Mouse (Mus musculus) neutrophil, adult 5-6 weeks (primary cell): ENCODE results near the gene Npas3. TPM values are rescaled to one million over a fixed set of nuclear protein-coding genes. Genes with fewer than 3 reads are reported as not detected.

Experiments
- ATAC-seq: fragments of 151-379, 151-347 bp; 2 replicates; pipeline ENCODE4 v1.8.0; 2017; ENCODE audit warnings: mild to moderate bottlenecking, moderate TSS enrichment; ENCODE audit not compliant: insufficient number of reproducible peaks, poor library complexity, low FRiP score, severe bottlenecking; ENCODE audit errors: extremely low read depth
- total RNA-seq: library from RNA; stranded (forward); fragments of 200-1000 nt; gene quantifications from 2 replicates; pipeline ENCODE4 v1.2.3, GENCODE M21; 2017

The Npas3 gene
- total RNA-seq, 1 experiment from 2014 or later = not detected

DNA sequence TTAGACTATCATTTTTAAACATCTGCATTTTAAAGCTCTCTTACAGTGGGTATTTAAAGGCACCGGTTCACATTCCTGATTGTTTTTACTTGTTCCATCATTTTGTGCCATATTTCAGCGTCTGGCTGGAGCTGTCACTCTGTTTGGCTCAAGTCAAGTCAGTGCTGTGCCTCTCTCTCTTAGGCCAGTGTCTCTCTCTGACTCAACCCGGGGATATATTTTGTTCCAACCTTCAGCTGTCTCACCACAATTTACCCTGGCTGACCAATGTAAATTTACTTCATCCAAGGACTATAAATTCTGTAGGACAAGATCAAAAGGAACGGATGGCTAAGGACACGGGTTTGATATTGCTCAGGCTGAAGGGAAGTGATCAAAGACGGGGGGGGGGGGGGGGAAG is 812.7 kb downstream of the Npas3 start:
- ATAC-seq = no peak

DNA sequence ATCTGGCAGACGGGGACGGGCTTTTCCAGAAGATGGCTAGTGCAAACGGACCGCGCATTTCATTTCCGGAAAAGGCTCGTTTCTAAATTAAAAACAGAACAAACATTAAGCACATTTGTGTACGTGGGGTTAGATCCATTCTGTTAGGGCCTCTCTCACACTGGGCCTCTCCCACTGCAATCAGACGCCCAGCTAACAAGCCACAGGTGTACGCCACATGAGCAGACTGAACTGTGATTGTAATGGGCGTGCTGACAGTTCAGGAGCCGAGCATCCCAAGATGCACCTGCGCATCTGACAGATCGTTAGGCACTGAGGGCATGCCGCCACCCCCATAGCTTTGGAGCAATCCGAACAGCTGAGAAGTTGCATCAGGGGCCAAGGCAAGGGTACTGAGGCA is 816.5 kb downstream of the Npas3 start:
- no peak for ATAC-seq

DNA sequence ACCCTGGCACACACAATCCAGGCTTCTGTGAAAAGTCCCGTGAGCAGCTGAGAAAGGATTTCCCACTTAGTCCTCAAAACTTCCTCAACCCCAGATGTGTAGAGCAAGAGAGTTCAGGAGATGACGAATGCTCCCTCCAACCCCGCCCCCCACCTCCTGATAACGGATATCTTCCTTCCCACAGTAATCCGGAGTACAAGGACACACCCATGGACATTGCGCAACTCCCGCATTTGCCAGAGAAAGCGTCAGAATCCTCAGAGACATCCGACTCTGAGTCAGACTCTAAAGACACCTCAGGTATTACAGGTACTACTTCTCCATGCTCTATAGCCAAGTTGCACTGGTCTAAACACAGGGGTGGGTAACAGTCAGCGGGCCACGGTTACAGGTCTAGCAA is 817.1 kb downstream of the Npas3 start:
- no peak for ATAC-seq

DNA sequence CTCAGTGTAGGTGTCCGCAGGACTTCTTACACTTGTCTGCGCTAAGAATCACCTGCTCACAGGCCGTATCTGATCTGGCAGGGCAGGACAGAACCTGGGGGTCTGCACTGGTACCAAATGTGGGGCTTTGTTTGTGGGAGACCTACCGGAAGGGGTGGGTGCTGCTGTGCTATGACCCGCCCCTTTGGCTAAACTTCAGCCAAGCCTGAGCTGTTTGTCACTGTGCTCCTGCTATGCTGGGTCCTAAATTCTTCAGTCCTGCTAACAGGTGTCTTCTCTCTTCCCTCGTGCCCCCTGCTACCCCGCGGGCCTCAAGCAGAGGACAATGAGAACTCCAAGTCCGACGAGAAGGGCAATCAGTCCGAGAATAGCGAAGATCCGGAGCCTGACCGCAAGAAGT is 818.9 kb downstream of the Npas3 start:
- no peak for ATAC-seq

DNA sequence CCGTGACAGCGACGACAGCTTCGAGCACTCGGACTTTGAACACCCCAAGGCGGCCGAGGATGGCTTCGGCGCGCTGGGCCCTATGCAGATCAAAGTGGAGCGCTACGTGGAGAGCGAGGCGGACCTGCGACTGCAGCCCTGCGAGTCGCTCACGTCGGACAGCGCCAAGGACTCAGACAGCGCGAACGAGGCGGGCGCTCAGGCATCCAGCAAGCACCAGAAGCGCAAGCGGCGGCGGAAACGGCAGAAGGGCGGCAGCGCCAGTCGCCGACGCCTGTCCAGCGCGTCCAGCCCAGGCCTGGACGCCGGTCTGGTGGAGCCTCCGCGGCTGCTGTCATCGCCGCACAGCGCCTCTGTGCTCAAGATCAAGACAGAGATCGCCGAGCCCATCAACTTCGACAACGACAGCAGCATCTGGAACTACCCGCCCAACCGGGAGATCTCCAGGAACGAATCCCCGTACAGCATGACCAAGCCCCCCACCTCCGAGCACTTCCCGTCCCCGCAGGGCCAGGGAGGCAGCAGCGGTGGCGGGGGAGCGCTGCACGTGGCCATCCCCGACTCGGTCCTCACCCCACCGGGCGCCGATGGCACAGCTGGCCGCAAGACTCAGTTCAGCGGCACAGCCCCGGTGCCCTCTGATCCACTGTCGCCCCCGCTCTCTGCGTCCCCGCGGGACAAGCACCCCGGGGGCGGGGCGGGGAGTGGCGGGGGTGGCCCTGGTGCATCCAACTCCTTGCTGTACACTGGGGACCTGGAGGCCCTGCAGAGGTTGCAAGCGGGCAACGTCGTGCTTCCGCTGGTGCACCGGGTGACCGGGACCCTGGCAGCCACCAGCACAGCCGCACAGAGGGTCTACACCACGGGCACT is 819.6 kb downstream of the Npas3 start:
- no peak for ATAC-seq

DNA sequence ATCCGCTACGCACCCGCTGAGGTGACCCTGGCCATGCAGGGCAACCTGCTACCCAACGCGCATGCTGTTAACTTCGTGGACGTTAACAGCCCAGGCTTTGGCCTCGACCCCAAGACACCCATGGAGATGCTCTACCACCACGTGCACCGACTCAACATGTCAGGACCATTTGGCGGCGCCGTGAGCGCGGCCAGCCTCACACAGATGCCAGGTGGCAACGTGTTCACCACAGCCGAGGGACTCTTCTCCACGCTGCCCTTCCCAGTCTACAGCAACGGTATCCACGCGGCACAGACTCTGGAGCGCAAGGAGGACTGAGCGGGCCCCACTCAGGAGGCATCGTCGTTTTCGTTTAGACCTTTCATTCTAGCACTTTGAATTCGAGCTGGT is 820.3 kb downstream of the Npas3 start:
- no peak for ATAC-seq

DNA sequence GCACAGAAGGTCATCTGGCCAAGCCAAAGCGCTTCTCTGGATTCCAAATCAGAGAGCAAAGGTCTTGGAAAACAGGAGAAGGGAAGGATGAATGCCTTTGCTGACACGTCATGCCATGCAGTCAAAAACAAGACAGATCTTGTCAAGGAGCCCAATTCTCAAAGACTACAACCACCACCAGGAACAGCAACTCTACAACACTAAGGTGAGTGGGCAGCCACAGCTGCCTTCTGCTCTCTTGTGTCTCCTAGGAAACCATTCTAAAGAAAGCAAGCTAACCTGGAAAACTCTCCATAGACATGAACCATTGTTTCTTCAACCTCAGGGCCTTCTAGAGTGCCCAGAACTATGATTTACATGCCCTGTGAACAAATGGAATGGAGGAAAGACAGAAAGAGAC is 825.5 kb downstream of the Npas3 start:
- no peak for ATAC-seq

DNA sequence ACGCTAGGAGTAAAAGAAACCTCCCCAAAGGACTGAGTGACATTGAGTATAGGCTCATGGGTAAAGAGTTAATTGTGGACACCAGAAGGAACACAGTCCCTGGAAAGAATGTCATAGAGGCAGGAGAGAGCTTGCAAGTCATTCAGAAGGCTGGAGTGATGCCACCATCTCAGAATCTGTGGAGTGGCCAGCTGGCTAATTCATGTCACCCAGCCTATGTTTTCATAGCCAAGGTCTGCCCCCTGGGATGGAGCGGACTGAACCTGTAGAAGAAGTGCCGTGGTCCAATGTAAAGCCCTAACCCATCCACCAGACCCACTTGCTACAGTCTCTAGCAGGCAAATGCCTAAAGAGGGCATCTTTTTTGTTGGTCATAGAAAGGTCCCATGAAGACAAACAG is 832.5 kb downstream of the Npas3 start:
- ATAC-seq = no peak

DNA sequence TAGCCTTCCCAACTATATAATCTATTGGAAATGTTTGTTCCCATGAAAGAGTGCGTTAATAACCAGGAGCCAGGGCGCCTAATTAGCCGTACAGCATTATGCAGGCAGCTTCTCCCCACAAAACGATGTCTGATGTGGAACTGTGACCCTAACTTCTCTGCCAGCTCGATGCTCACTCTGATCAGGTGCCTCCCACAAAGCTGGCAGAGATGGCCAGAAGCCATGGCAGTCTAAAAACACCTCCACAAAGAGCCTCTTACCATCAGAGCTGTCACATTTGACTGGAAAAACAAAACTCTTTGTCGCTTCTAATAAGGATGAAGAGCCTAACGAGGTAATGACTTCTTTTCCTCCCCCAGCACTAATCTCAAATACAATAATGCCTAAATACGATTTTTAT is 845.3 kb downstream of the Npas3 start:
- no peak for ATAC-seq

DNA sequence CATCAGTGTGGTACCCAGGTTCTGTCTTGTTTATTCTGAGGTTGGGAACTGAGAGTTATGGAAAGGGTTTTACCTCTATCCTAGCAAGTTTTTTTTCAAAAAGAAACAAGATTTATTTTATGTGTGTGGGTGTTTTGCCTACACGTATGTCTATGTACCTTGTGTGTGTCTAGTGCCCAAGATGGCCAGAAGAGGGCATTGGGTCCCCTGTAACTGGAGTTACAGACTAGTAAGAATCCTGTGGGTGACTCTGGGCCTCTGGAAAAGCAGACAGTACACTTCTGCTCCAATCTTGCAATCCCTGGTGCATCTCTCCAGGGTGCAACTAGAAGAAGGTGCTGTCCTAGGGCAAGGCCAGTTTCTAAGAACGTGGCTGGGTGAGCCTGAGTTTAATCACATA is 848.0 kb downstream of the Npas3 start:
- ATAC-seq = no peak

DNA sequence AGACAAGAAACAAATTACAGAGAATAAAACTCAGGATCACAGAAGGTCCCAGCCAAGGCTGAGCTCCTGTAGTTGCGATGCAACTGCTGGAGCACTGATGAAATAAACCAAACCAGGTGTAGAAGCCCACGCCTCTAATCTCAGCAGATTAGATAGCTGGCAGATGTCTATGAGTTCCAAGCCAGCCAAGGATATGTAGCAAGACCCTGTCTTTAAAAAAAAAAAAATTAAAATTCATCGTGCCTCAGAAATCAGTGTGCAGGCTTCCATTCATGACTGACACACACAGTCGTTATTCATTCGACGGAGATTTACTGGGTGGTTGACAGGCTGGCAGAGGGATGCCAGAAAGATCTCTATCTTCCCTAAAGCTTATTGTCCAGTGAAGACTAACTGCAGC is 849.7 kb downstream of the Npas3 start:
- ATAC-seq = no peak

DNA sequence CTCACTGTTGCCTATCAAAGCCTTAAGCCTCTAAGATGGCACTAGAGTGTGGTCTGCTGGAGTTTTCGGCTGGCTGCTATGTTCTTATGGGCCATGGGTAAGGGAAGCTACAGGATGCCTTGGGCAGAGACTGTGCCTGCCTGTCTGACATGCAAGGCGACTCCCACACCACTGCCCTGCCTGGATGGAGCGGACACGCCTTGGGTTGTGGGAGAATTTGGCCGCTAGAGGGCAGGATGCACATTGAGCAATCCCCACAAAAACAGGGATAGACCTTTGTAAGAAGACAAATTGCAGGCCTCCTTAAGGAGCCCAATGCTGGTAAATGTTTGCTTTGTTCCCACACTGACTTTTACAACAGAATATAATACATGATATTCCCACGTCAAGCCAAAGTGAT is 850.3 kb downstream of the Npas3 start:
- ATAC-seq = no peak

DNA sequence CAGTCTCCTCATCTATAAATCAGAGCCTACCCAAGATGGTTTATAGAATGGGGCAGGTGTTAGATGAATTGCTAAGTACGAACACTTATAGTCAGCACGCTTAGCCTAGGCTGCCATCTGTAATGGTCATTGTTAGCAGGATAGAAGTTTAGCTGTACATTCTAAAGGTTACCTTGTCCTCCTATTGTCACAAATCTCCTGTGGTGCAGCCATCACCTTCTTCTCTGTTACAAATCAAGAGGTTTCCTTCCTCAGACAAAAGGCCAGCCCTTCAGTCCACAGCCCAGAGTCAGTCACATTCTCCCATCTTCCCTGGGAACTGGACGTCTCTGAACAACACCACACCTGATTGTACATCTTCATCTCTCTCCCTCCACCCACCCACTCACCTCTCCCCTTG is 851.0 kb downstream of the Npas3 start:
- no peak for ATAC-seq

DNA sequence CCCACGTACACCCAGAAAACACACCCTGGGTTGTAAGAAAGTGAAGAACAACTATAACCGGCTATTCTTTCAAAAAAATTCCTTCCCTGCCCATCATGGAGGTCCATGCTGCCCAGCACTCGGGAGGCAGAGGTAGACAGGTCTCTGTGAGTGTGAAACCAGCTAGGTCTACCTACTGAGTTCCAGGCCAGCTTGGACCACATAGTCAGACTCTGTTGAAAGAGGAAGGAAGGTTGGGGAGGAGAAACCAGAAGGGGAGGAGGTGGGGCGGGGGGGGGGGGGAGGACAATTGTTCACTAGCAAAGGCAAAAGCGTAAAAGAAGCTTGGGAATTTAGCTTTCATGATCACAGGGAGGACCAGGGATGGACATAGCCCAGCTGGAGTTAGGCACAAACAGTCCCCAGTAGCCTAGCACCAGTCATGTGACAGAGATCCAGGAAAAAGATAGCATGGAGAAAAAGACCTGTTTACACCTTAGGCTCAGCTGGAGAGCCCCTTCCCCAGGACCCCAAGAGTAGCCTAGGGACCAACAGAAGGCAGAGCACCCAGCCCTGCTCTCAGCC is 852.9 kb downstream of the Npas3 start:
- 0 out of 2 replicates have a peak, but pooled peaks have one; percentile 7 for ATAC-seq

DNA sequence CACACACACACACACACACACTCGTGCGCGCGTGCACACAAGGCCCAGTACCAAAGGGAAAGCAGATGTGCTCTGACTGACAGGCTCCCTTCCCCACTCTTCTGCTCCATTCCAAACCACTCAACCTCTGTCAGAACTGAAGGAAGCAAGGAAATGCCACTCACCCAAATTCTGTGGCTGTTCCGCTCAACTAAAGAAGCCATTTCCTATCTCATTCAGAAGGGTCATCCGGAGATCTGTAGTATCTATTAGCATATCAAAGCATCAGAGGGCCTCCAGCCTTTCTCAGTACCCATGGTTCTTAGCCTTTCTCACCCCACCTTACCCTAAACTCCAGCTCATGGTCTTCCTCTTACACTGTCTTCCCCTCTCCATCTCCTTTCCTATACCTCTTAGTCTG is 854.0 kb downstream of the Npas3 start:
- ATAC-seq = no peak

DNA sequence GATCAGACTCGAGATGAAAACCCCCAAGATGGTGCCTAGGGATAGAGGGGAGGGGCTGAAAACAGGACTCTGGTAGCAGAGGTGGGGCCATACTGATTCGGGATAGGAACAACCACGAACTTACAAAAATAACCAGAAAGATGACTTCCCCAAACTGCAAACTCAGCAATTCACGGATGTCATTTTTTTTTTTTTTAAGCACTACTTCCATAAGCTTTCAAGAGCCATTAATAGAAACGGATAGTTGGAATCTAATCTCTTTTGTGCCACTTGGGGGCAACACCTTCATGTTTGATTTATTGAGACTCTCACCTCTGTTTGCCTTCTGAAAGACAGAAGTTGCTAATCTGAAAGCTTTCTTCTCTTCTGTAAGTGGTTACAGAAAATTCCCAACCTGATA is 857.1 kb downstream of the Npas3 start:
- no peak for ATAC-seq

DNA sequence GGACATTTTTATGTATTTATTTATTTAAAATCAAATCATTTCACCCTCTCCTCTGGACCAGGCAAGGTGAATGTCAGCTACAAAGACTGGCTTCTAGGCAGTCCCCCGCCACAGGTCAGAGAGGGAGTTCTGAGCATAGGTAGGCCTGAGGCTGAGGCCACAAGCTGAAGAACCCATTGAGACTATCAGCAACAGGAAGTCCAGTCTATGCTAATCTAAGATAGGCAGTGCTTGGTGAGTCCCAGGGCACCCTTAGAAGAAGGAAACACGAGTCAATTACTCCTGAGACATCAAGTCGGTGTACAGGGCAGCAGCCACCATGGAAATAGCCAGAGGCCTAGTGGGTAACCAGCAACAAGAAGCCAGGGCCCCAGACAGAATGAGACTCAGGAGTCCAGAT is 857.5 kb downstream of the Npas3 start:
- ATAC-seq = no peak

DNA sequence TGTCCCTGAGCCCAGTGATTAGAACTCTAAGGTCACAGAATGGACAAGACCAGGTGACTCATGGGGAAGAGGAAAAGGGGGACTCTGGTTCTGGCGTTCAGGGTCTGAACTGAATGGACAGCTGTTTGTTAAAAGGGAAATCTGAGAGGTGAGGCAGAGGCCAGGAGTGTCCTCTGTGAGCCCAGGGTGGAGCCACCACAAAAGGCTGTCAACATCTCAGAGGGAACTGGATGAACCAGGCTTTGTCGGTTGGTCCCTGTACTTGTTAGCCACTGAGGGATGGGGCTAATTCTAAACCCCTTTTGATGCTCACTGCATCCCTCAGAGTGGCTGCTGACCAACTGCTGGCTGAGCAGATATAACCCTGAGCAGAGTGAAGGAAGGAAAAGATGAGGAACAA is 861.9 kb downstream of the Npas3 start:
- ATAC-seq = no peak

DNA sequence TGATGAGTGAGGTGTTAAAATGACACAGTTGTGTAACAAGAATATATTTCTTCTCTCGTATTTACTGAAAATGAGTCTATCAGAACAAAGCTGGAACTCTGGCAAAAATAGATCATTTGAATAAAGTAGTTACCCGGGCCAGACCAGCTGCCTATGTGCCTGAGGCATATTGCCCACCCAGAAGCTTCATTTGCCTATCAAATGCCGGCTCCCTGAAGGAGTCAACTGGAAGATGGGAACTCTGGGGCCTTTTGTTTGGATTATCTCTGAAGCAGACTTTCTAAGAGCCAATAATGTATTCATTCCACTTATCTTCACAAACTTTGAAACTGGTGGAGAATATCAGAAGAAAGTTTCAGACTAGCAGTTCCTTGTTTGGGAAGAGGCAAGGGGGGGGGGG is 862.5 kb downstream of the Npas3 start:
- no peak for ATAC-seq

DNA sequence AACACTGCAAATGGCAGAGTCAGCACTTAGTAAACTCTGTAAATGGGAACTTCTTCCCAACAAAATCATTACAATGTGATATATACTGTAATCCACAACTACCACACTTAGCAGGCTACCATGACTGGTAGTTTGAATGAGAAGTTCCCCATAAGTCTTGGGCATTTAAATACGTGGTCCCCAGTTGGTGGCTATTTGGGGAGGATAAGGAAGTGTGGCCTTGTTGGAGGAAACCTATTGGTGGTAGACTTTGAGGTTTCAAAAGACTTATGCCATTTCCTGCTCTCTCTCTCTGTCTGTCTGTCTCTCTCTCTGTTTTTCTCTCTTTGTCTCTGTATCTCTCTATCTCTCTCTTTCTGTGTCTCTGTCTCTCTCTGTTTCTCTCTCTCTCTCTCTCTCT is 871.9 kb downstream of the Npas3 start:
- no peak for ATAC-seq

DNA sequence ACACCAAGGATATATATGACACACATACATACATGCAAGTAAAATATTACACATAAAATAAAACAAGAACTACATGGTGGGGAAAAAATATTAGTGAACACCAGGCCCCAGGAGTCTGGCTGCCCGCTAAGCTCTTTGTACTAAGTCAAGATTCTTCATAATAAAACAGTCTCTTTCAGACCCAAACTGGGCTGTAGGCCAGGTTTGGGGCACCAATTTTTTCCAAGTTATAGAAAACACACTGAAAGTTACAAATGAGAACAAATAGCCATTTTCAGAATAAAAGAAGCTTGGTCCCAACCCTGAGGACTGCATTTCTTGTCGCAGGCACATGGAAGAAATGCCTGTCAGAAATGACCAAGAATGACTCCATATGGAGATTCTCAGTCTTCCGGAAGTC is 872.8 kb downstream of the Npas3 start:
- ATAC-seq = no peak
